Mouse (Mus musculus) lung, postnatal 36 days (tissue): ENCODE results near the gene Brms1.

ENCODE experiments used
- DNase-seq: peaks from one replicate; pipeline ENCODE4 v3.0.0; 2022; ENCODE audit warnings: mixed read lengths

The Brms1 gene

GRCm38 (mm10) chr19:5093481-5094242, 52.5 kb downstream of the Brms1 start:
- DNase-seq, result no peak

GRCm38 (mm10) chr19:5094243-5094632, 53.1 kb downstream of the Brms1 start:
- DNase-seq, result peak; percentile 95

- no peak for DNase-seq
Measured at GRCm38 (mm10) chr19:5094746-5095417, 53.7 kb downstream of the Brms1 start.

- DNase-seq, result no peak
Measured at GRCm38 (mm10) chr19:5095887-5096474, 54.8 kb downstream of the Brms1 start.

GRCm38 (mm10) chr19:5097521-5098362, 56.6 kb downstream of the Brms1 start:
- no peak for DNase-seq

GRCm38 (mm10) chr19:5098363-5099143, 57.4 kb downstream of the Brms1 start, which contains the start of gene Cnih2:
TSS of gene Cnih2 (minus strand) at chr19:5098521.
- peak; percentile 62 for DNase-seq
